In the genomic region with DNA sequence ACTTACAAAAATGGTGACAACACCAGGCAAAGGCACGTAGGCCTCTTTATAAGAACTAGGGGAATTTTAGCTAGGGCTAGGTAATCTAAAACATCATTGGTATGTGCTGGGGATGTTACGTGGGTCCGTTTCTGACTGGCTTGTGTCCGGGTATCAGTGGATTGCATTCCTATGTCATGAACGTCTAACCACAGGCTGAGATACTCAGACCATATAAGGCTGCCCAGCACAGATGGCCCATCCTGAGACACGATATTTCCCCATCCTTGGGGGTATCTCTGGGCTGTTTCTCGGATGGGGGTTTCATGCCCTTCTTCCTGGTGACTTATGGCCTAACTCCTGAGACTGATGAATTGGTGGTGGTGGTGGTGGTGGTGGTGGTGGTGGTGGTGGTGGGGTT, we compare ENCODE assay signal across 20 mouse cellular contexts. TPM values are rescaled to one million over a fixed set of nuclear protein-coding genes. Genes with fewer than 3 reads are reported as not detected.
"Had no signal": no experiment of that assay in that cellular context is flagged by ENCODE, and none has a peak within 500 bp of the region (broad histone marks: within the 10 kb centered on the region; RNA-seq: fewer than 3 reads in every experiment).

No protein-coding gene starts in this region.

- ATAC-seq: lung, postnatal 0 days; midbrain, embryonic 15.5 days had no signal

- H3K9ac ChIP-seq: limb, embryonic 13.5 days; liver, embryonic 14.5 days; midbrain, embryonic 15.5 days; neural tube, embryonic 13.5 days had no signal

- H3K9me3 ChIP-seq: limb, embryonic 13.5 days; midbrain, embryonic 15.5 days; neural tube, embryonic 13.5 days had no signal

- H3K36me3 ChIP-seq: limb, embryonic 13.5 days; midbrain, embryonic 15.5 days; neural tube, embryonic 13.5 days had no signal

- H3K4me1 ChIP-seq: limb, embryonic 13.5 days; midbrain, embryonic 15.5 days; neural tube, embryonic 13.5 days had no signal

- DNase-seq: kidney, postnatal 10 days; kidney, postnatal 4 days; left cerebral cortex, postnatal 4 days; lung, adult 2 months; lung, postnatal 4 days; retina, postnatal 1 day; thymus, postnatal 36 days had no signal

- H3K4me2 ChIP-seq: limb, embryonic 13.5 days; midbrain, embryonic 11.5 days; midbrain, embryonic 15.5 days; neural tube, embryonic 13.5 days had no signal

- H3K27me3 ChIP-seq: limb, embryonic 13.5 days; midbrain, embryonic 15.5 days; neural tube, embryonic 13.5 days had no signal

- H3K27ac ChIP-seq: layer of hippocampus, adult 2 months; limb, embryonic 13.5 days; liver, embryonic 14.5 days; midbrain, embryonic 15.5 days; neural tube, embryonic 13.5 days had no signal

- H3K4me3 ChIP-seq: layer of hippocampus, adult 2 months; limb, embryonic 13.5 days; midbrain, embryonic 15.5 days; neural tube, embryonic 13.5 days had no signal

RNA-seq across cellular contexts. Expression of a gene that starts 2.9 kb away (rescaled TPM):
- total RNA-seq: layer of hippocampus, adult 2 months; layer of hippocampus, postnatal 14 days; left cerebral cortex, adult 18-20 months; left cerebral cortex, postnatal 10 days; left cerebral cortex, postnatal 4 days; liver, adult 2 months; megakaryocyte, adult 5-6 weeks; monocyte, adult 5-6 weeks had no signal
- polyA plus RNA-seq: liver, adult 2 months; liver, embryonic 14.5 days; midbrain, embryonic 11.5 days had no signal

RNA-seq across cellular contexts. Expression of a gene that starts 37.2 kb away (rescaled TPM):
- total RNA-seq: layer of hippocampus, adult 2 months; layer of hippocampus, postnatal 14 days; left cerebral cortex, postnatal 4 days; liver, adult 2 months; megakaryocyte, adult 5-6 weeks; monocyte, adult 5-6 weeks had no signal
- polyA plus RNA-seq: liver, adult 2 months; liver, embryonic 14.5 days; midbrain, embryonic 11.5 days; midbrain, embryonic 15.5 days; neural tube, embryonic 13.5 days had no signal

RNA-seq across cellular contexts. Expression of a gene that starts 54.7 kb away (rescaled TPM):
- polyA plus RNA-seq: limb, embryonic 13.5 days; midbrain, embryonic 11.5 days; midbrain, embryonic 15.5 days; neural tube, embryonic 13.5 days had no signal
